Comparison of ENCODE assay signal across 13 mouse cellular contexts in genomic region chr10:83628241-83628640, GRCm38 (mm10).
"Had no signal": no experiment of that assay in that cellular context is flagged by ENCODE, and none has a peak within 500 bp of the region (broad histone marks: within the 10 kb centered on the region; RNA-seq: fewer than 3 reads in every experiment).

No protein-coding gene starts in this region.

- DNase-seq: gastrocnemius, postnatal 14 days; gastrocnemius, postnatal 36 days; heart, adult 11 months; heart, adult 2 months; heart, postnatal 14 days; heart, postnatal 36 days; kidney, adult 11 months; kidney, adult 2 months; kidney, adult 9 months; kidney, postnatal 14 days; kidney, postnatal 36 days; layer of hippocampus, adult 9-11 months; layer of hippocampus, postnatal 36 days had no signal
